Mouse (Mus musculus) lung, embryonic 16.5 days (tissue): ENCODE results near the gene Alyref. TPM values are rescaled to one million over a fixed set of nuclear protein-coding genes. Genes with fewer than 3 reads are reported as not detected.

Experiments
- ATAC-seq: fragments of 200-750 bp; cut with Nextera tagmentation; 2 replicates; pipeline ENCODE4 v1.8.0; 2017; ENCODE audit warnings: low read depth, mild to moderate bottlenecking, moderate library complexity
- H3K27ac ChIP-seq: fragments of 300-500 bp; sonication (generic); 2 replicates; pipeline ENCODE4 v1.5.1; 2014; ENCODE audit warnings: mild to moderate bottlenecking, control low read depth, low read length
- H3K27me3 ChIP-seq: fragments of 300-500 bp; sonication (generic); 2 replicates; pipeline ENCODE4 v1.6.1; 2014; ENCODE audit warnings: low read depth, low read length, mixed read lengths; ENCODE audit not compliant: control insufficient read depth, insufficient read depth
- H3K36me3 ChIP-seq: fragments of 300-500 bp; sonication (generic); 2 replicates; pipeline ENCODE4 v1.6.1; 2014; ENCODE audit warnings: low read length; ENCODE audit not compliant: control insufficient read depth, insufficient read depth
- H3K4me1 ChIP-seq: fragments of 300-500 bp; sonication (generic); replicated peaks from 2 replicates; pipeline ENCODE4 v1.6.1; 2014; ENCODE audit warnings: low read length, mixed read lengths; ENCODE audit not compliant: control insufficient read depth, insufficient read depth
- H3K4me2 ChIP-seq: fragments of 300-500 bp; sonication (generic); 2 replicates; pipeline ENCODE4 v1.6.1; 2014; ENCODE audit warnings: low read depth, low read length, control low read depth
- H3K4me3 ChIP-seq: fragments of 300-500 bp; sonication (generic); 2 replicates; pipeline ENCODE4 v1.5.1; 2014; ENCODE audit warnings: mild to moderate bottlenecking, low read length, control low read depth
- H3K9ac ChIP-seq: fragments of 300-500 bp; sonication (generic); 2 replicates; pipeline ENCODE4 v1.6.1; 2014; ENCODE audit warnings: low read length, control low read depth
- H3K9me3 ChIP-seq: fragments of 300-500 bp; sonication (generic); 2 replicates; pipeline ENCODE4 v1.6.1; 2016; ENCODE audit warnings: low read length; ENCODE audit not compliant: control insufficient read depth
- WGBS: fragments of 180-500 bp; shearing (Covaris S2); extraction: QIAGEN DNeasy Blood & Tissue Kit; methylation state at CpG from one replicate; pipeline ENCODE4 v1.1.7; 2014; 5-methylcytosine and 5-hydroxymethylcytosine counted together
- polyA plus RNA-seq: library from polyadenylated mRNA; unstranded; fragments of >200 nt; fragmentation: Nextera tagmentation; extraction: Ambion mirVana; gene quantifications from 2 replicates; pipeline ENCODE4 v1.2.1, GENCODE M21; 2015

The Alyref gene
- polyA plus RNA-seq, 1 experiment from 2014 or later = 266 TPM

DNA sequence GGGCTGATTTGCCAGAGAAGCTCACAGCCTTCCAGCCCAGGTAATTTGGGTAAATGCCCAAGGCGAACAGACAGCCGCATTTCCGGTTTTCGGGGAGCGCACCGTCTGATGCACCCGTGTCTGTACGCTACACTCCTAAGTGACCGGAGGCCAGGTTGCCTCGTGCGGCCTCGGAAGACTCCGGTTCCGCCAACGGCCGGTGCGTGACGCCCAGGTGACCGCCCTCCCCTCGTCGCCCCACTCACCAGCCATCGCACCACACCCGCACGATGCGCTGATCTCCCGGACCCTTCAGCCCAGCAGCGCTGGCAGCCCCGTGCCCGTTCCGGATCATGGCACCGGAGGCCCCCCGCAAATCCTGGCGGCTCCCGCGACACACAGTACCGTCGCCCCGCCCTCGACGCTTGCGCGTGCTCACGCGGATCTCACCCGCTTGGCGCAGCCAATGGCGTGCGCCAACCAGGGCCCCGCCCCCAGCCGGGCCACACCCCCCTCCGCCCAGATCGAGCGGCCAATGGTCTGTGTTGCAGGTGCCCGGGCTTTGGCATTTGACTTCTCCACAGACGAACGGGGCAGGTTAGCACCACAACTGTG is 19.5 kb upstream of the Alyref start, which contains the start of gene Pcyt2:
Pcyt2 (minus strand) TSS at position 418 of the 594 bp plus-strand sequence.
- peak; percentile 96 for ATAC-seq
- Histone ChIP-seq H3K36me3 (peaks cover 20% of the 10 kb centered on the region), H3K27me3 (no peaks in the 10 kb centered on the region), H3K9me3 (no peaks in the 10 kb centered on the region), H3K4me2 (peak within 1 kb of the TSS; percentile 69), H3K27ac (no peak within 1 kb of the TSS), H3K4me1 (peaks cover 8% of the 10 kb centered on the region), H3K9ac (peak within 1 kb of the TSS; percentile 83), H3K4me3 (peak within 1 kb of the TSS; percentile 85)
- WGBS = under 1% methylated on average over 54 of the region's 56 CpGs

DNA sequence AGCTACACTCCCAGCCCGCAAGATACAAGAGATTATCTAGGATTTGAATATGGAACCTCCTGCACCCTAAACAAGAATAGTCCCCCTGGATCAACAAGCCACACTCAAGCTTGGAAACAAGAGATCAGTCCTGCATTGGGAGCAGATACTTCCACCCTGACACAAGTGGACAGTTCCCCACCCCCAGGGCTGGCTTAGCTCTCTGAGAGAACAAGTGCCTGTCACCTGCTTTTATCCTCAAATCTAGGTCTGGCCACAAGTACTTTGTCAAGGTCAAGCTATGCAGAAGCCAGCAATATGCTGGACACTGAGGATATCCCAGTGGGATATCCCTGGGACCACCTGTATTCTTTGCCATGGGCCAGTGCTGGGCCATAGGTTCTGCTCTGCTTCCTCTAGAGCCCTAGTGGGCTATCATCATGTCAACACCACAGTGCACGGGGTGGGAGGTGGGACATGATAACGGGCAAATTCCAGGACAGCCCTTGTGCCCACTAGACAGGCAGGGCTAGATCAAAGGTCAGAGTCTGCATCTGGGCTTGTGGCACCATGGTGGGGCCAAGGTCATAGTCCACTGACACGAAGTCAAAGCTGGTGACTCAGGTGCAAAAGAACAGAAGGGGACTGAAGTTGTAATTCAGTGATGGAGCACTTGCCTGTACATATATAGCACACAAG is 18.6 kb upstream of the Alyref start:
- 36% methylated on average over 4 of the region's 4 CpGs for WGBS
- no peak overlapping the region for H3K27ac ChIP-seq

DNA sequence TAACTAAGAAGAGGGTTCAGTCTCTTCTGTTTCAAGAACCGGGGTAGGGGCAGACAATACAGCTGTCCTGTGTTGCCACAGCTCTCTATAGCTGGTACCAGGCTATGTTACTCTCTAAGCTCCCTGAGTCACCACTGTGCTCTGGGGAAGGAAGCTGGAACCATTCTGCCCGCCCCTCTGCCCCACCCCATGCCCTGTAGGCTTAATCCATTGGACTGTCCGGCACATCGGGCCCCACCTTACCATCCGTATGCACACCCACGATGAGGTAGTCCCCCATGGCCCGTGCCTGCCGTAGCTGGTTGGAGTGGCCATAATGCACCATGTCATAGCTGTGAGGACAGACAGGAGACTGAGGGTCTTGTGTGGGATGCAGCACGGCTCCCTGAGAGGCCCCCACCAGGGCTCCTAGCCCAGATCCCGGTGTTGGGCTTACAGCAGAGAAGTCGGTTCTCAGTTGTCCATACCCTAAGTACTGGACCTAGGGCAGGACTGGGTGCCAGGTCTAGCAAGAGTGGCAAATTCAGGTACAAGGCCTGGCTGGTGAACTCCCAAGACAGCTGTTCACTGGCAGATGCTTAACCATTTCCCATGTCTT is 17.5 kb upstream of the Alyref start:
- no peaks in the 10 kb centered on the region for H3K27me3 ChIP-seq
- H3K27ac ChIP-seq = no peak overlapping the region
- H3K4me1 ChIP-seq = peaks cover 8% of the 10 kb centered on the region
- no peaks in the 10 kb centered on the region for H3K9me3 ChIP-seq
- 89% methylated on average over 11 of the region's 11 CpGs for WGBS
- H3K9ac ChIP-seq = no peak overlapping the region
- peaks cover 23% of the 10 kb centered on the region for H3K36me3 ChIP-seq
- no peak overlapping the region for H3K4me2 ChIP-seq
- ATAC-seq = no peak
- H3K4me3 ChIP-seq = no peak overlapping the region

More for the DNA sequence above, 18.6 kb upstream of the Alyref start:
- Histone ChIP-seq H3K9me3 (no peaks in the 10 kb centered on the region), H3K4me3 (peak overlapping the region; percentile 85), H3K4me2 (peak overlapping the region; percentile 69), H3K4me1 (peaks cover 8% of the 10 kb centered on the region), H3K9ac (peak overlapping the region; percentile 83), H3K36me3 (peaks cover 19% of the 10 kb centered on the region), H3K27me3 (no peaks in the 10 kb centered on the region)
- no peak for ATAC-seq

DNA sequence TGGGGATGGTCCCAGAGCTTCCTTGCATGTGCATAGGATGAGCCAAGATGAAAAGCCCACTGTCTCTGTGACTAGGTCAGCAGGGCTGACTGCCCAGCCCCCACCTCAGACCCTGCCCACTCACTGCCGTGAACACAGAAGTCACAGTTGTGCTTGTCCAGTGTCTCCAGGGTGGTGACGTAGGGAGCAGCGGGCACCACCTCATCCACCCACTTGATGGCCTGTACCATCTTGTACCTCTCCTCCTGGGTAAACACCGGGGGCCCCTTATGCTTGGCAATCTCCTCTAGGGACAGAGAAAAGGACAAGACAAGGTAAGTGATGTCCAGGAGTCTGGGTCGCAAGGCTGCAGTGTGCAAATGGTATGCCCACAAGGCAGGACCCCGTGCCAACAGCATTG is 17.0 kb upstream of the Alyref start:
- H3K27me3 ChIP-seq = no peaks in the 10 kb centered on the region
- H3K36me3 ChIP-seq = peaks cover 22% of the 10 kb centered on the region
- H3K27ac ChIP-seq = no peak overlapping the region
- no peaks in the 10 kb centered on the region for H3K9me3 ChIP-seq
- H3K4me1 ChIP-seq = peaks cover 8% of the 10 kb centered on the region
- H3K9ac ChIP-seq = no peak overlapping the region
- 86% methylated on average over 6 of the region's 6 CpGs for WGBS
- H3K4me3 ChIP-seq = no peak overlapping the region
- H3K4me2 ChIP-seq = no peak overlapping the region
- ATAC-seq = no peak

DNA sequence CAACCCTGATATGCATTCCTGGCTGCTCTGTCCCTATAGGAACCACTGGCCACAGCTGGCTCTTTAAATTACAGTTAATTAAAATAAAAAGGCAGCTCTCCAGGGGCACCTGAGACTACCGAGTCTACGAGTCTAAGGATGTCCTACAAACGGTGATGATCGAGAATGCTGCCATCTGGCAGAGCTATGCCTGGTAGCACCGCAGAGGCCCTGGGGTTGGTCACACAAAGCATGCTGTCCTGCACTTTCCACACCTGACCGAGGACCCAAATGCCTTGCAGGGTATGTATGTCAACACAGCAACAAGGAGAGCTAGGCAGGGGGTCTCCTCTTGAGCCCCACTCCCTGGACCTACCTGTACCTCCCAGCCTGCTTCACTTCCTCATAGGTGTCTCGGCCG is 15.8 kb upstream of the Alyref start:
- Histone ChIP-seq H3K4me3 (no peak overlapping the region), H3K9ac (no peak overlapping the region), H3K4me2 (no peak overlapping the region), H3K9me3 (no peaks in the 10 kb centered on the region), H3K27ac (no peak overlapping the region), H3K36me3 (peaks cover 18% of the 10 kb centered on the region; the same call in 1 of the 2 replicates), H3K4me1 (peaks cover 9% of the 10 kb centered on the region), H3K27me3 (no peaks in the 10 kb centered on the region)
- ATAC-seq = no peak
- WGBS = 86% methylated on average over 8 of the region's 8 CpGs

DNA sequence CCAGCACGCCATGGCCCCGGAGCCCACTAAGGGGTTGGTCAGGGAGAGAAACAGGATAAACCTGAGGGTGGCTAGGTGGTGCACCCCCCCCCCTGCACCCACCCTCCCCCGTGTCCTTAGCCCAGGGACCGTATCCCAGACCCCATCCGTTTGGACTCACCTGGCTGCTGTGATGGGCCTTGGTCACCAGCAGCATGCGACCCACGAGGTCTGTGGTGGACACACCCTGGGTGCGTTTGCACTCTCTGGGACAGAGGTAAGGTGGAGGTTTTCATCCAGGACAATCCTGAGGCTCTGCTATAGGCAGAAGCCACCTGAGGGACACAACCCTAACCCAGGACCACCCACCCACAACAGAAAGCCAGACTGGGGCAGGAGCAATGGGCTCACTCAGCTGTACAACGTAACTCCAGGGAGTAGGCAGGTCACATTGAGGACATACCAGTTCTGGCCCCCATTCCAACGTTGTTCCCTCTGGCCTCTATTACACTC is 15.4 kb upstream of the Alyref start:
- peaks cover 14% of the 10 kb centered on the region for H3K4me1 ChIP-seq
- no peaks in the 10 kb centered on the region for H3K9me3 ChIP-seq
- 86% methylated on average over 10 of the region's 10 CpGs for WGBS

DNA sequence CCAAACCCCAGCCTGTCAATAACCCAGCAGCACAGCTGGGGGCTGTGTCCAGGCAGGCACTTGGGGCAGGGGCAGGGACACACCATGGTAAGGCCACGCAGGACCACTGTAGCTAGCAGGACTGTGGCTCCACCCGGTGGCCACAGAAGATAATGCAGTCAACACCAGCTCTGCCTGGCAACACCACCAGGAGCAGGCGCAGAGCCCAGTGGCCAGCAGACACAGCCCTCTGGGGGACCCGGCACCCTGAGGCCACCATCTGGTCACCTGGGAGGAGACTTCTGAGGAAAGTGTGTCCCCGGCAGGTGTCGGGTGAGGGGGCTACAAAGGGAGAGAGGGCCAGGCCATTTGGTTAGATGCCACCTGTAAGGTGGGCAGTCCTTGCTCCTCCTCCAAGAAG is 14.6 kb upstream of the Alyref start:
- H3K9ac ChIP-seq = no peak overlapping the region
- H3K27ac ChIP-seq = no peak overlapping the region
- ATAC-seq = peak; percentile 26
- no peak overlapping the region for H3K4me2 ChIP-seq
- H3K4me1 ChIP-seq = peaks cover 21% of the 10 kb centered on the region
- 23% methylated on average over 6 of the region's 6 CpGs for WGBS
- no peak overlapping the region for H3K4me3 ChIP-seq
- H3K9me3 ChIP-seq = no peaks in the 10 kb centered on the region
- peaks cover 18% of the 10 kb centered on the region; the same call in 1 of the 2 replicates for H3K36me3 ChIP-seq
- no peaks in the 10 kb centered on the region for H3K27me3 ChIP-seq

More for the DNA sequence above, 15.4 kb upstream of the Alyref start:
- Histone ChIP-seq H3K36me3 (peaks cover 18% of the 10 kb centered on the region; the same call in 1 of the 2 replicates), H3K9ac (no peak overlapping the region), H3K4me2 (no peak overlapping the region), H3K4me3 (no peak overlapping the region), H3K27me3 (no peaks in the 10 kb centered on the region), H3K27ac (no peak overlapping the region)
- no peak for ATAC-seq

DNA sequence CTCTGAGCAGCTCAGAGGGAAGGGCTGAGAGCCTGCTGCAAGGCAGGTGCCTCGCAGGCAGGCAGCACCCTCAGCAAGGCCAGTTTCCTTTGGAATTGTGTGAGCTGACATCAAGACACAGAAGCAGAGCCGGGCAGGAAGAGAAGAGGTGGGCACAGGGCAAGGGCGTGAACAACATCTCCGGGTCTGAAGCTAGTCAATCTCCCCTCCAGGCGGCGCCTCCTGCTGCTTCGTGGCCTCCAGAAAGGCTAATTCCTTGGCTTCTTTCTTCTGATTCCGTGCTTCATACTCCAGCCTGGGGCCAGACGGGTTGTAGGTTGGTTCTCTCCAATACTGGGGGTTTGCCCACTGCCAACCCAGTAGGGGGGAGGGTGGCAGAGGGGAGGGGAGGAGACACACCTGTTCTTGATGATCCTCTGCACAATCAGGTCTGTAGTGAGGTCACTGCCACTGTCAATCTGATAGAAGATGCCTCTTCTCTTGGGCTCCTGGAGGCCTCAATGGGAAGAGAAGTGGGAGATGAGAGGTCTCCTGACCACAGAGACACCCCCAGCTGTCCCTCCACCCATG is 12.4 kb upstream of the Alyref start:
- Histone ChIP-seq H3K27me3 (no peaks in the 10 kb centered on the region), H3K4me3 (no peak overlapping the region), H3K4me1 (peaks cover 19% of the 10 kb centered on the region), H3K27ac (no peak overlapping the region), H3K4me2 (no peak overlapping the region), H3K9ac (no peak overlapping the region), H3K9me3 (no peaks in the 10 kb centered on the region), H3K36me3 (peaks cover 18% of the 10 kb centered on the region; the same call in 1 of the 2 replicates)
- 75% methylated on average over 9 of the region's 9 CpGs for WGBS
- ATAC-seq = no peak

DNA sequence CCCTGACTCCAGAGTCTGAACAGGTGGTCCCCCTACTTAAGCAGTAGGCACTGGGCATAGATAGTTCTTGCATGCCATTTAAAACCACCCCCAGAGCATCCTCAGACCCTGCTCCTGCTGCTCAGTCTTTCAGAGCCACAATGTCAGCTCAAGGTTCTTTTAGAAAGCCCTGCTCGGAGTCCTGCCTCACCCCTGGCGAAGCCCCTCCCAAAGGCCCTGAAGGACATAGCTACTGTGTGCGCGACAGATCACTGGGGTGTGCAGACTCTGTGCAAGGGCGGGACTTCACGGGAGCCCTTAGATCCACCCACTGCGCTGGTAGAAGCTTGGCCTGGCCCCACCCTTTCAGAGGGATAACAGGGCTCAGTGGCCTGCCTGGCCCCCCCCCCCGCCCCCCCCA is 11.1 kb upstream of the Alyref start:
- Histone ChIP-seq H3K36me3 (peaks cover 21% of the 10 kb centered on the region), H3K27me3 (no peaks in the 10 kb centered on the region), H3K4me1 (peaks cover 19% of the 10 kb centered on the region), H3K27ac (no peak overlapping the region), H3K4me2 (peak overlapping the region; percentile 73; the same call in 1 of the 2 replicates), H3K4me3 (no peak overlapping the region), H3K9ac (peak overlapping the region; percentile 65), H3K9me3 (no peaks in the 10 kb centered on the region)
- ATAC-seq = no peak
- 37% methylated on average over 8 of the region's 8 CpGs for WGBS
